Mouse (Mus musculus) MEL (cell line): ENCODE measurements around the gene Anapc11. TPM values are rescaled to one million over a fixed set of nuclear protein-coding genes. Genes with fewer than 3 reads are reported as not detected.

Source experiments
- DNase-seq: peaks from one replicate; pipeline ENCODE4 v3.0.0; 2011; ENCODE audit warnings: low read depth, low spot score
- H3K27ac ChIP-seq: 2 replicates; pipeline ENCODE4 v1.5.1; 2012; ENCODE audit warnings: low read depth, mild to moderate bottlenecking, control low read depth, low read length, moderate library complexity; ENCODE audit not compliant: control insufficient read depth
- H3K27me3 ChIP-seq, 2 experiments: fragments of 150-350 bp in 1 of 2; sonication (generic) in 1 of 2; 2 replicates each; pipeline ENCODE4 v1.6.1; 2012; ENCODE audit warnings: low read length in 2 of 2, mild to moderate bottlenecking in 2 of 2, improper control_type of control experiment in 1 of 2, moderate library complexity in 1 of 2; ENCODE audit not compliant: insufficient read depth in 2 of 2, control insufficient read depth in 1 of 2
- H3K36me3 ChIP-seq, 2 experiments: 2 replicates each; pipeline ENCODE4 v1.6.1; 2012 to 2014; ENCODE audit warnings: low read length in 2 of 2, improper control_type of control experiment in 1 of 2, inconsistent platforms in 1 of 2, mild to moderate bottlenecking in 1 of 2; ENCODE audit not compliant: insufficient read depth in 2 of 2, control insufficient read depth in 1 of 2
- H3K4me1 ChIP-seq, 2 experiments: fragments of 150-350 bp in 1 of 2; sonication (generic) in 1 of 2; 2 replicates each; pipeline ENCODE4 v1.6.1; 2012; ENCODE audit warnings: low read length in 2 of 2, improper control_type of control experiment in 1 of 2, mild to moderate bottlenecking in 1 of 2; ENCODE audit not compliant: insufficient read depth in 2 of 2, control insufficient read depth in 1 of 2
- H3K4me3 ChIP-seq, 2 experiments: fragments of 150-350 bp in 1 of 2; sonication (generic) in 1 of 2; 2 replicates each; pipeline ENCODE4 v1.5.1; 2012; ENCODE audit warnings: low read depth in 2 of 2, low read length in 2 of 2, mild to moderate bottlenecking in 2 of 2, moderate library complexity in 2 of 2, control low read depth in 1 of 2, improper control_type of control experiment in 1 of 2; ENCODE audit not compliant: control insufficient read depth in 1 of 2, insufficient read depth in 1 of 2
- H3K79me2 ChIP-seq: 2 replicates; pipeline ENCODE4 v1.6.1; 2012; ENCODE audit warnings: mild to moderate bottlenecking, low read length, moderate library complexity; ENCODE audit not compliant: control insufficient read depth, poor library complexity, insufficient read depth
- H3K9ac ChIP-seq: 2 replicates; pipeline ENCODE4 v1.6.1; 2012; ENCODE audit warnings: low read depth, mild to moderate bottlenecking, control low read depth, low read length, moderate library complexity; ENCODE audit not compliant: control insufficient read depth, poor library complexity, severe bottlenecking
- H3K9me3 ChIP-seq: fragments of 150-350 bp; sonication (generic); replicated peaks from 2 replicates; pipeline ENCODE4 v1.6.1; 2012; ENCODE audit warnings: mild to moderate bottlenecking, low read length, improper control_type of control experiment, moderate library complexity; ENCODE audit not compliant: insufficient read depth
- CHD1 ChIP-seq: IDR thresholded peaks from 2 replicates; pipeline ENCODE4 v1.6.1; 2012; ENCODE audit warnings: low read depth, mild to moderate bottlenecking, inconsistent platforms, low read length, improper control_type of control experiment
- E2F4 ChIP-seq: IDR thresholded peaks from 2 replicates; pipeline ENCODE4 v1.6.1; 2011; ENCODE audit warnings: low read depth, low read length, improper control_type of control experiment, borderline replicate concordance
- ELF1 ChIP-seq: IDR thresholded peaks from 2 replicates; pipeline ENCODE4 v1.6.1; 2014; ENCODE audit warnings: low read depth, mild to moderate bottlenecking, inconsistent platforms, low read length, improper control_type of control experiment, moderate library complexity
- ETS1 ChIP-seq: IDR thresholded peaks from 2 replicates; pipeline ENCODE4 v1.6.1; 2012; ENCODE audit warnings: low read depth, mild to moderate bottlenecking, inconsistent platforms, low read length, improper control_type of control experiment, moderate library complexity
- GATA1 ChIP-seq: IDR thresholded peaks from 2 replicates; pipeline ENCODE4 v1.6.1; 2011; ENCODE audit warnings: low read depth, low read length, improper control_type of control experiment
- JUND ChIP-seq: IDR thresholded peaks from 2 replicates; pipeline ENCODE4 v1.6.1; 2011; ENCODE audit warnings: low read depth, mild to moderate bottlenecking, improper control_type of control experiment, low read length
- KAT2A ChIP-seq: conservative IDR thresholded peaks from 2 replicates; pipeline ENCODE4 v1.6.1; 2012; ENCODE audit warnings: low read depth, low read length, improper control_type of control experiment, inconsistent platforms
- MAZ ChIP-seq: IDR thresholded peaks from 2 replicates; pipeline ENCODE4 v1.6.1; 2012; ENCODE audit warnings: low read depth, mild to moderate bottlenecking, inconsistent platforms, low read length, improper control_type of control experiment
- NELFE ChIP-seq: IDR thresholded peaks from 2 replicates; pipeline ENCODE4 v1.6.1; 2011; ENCODE audit warnings: low read depth, low read length, improper control_type of control experiment
- POLR2A ChIP-seq, 2 experiments: IDR thresholded peaks; 2 replicates each; pipeline ENCODE4 v1.6.1; 2011 to 2012; ENCODE audit warnings: low read length in 2 of 2, mild to moderate bottlenecking in 2 of 2, control low read depth in 1 of 2, improper control_type of control experiment in 1 of 2, low read depth in 1 of 2, moderate library complexity in 1 of 2; ENCODE audit not compliant: control insufficient read depth in 1 of 2, insufficient read depth in 1 of 2, poor library complexity in 1 of 2
- POLR2AphosphoS2 ChIP-seq: IDR thresholded peaks from 2 replicates; pipeline ENCODE4 v1.6.1; 2011; ENCODE audit warnings: low read length, improper control_type of control experiment
- SIN3A ChIP-seq: IDR thresholded peaks from 2 replicates; pipeline ENCODE4 v1.6.1; 2012; ENCODE audit warnings: low read length, improper control_type of control experiment, inconsistent platforms
- TCF12 ChIP-seq: IDR thresholded peaks from 2 replicates; pipeline ENCODE4 v1.6.1; 2014; ENCODE audit warnings: low read depth, mild to moderate bottlenecking, inconsistent platforms, low read length, improper control_type of control experiment, moderate library complexity
- USF1 ChIP-seq: IDR thresholded peaks from 2 replicates; pipeline ENCODE4 v1.6.1; 2014; ENCODE audit warnings: low read depth, mild to moderate bottlenecking, inconsistent platforms, low read length, improper control_type of control experiment, moderate library complexity
- ZKSCAN1 ChIP-seq: IDR thresholded peaks from 2 replicates; pipeline ENCODE4 v1.6.1; 2012; ENCODE audit warnings: low read depth, mild to moderate bottlenecking, inconsistent platforms, low read length, improper control_type of control experiment, moderate library complexity
- ZMIZ1 ChIP-seq: IDR thresholded peaks from 2 replicates; pipeline ENCODE4 v1.6.1; 2012; ENCODE audit warnings: low read depth, mild to moderate bottlenecking, inconsistent platforms, low read length, improper control_type of control experiment, moderate library complexity
- polyA plus RNA-seq, 2 experiments: library from polyadenylated mRNA; stranded (reverse) in 1 of 2; unstranded in 1 of 2; fragments of >175 nt in 1 of 2; fragments of >200 nt in 1 of 2; gene quantifications; 2 replicates each; pipeline versions ENCODE4 v1.2.1 to v1.2.4; 2012; ENCODE audit warnings: low replicate concordance in 2 of 2, low read depth in 1 of 2; ENCODE audit not compliant: insufficient read length in 2 of 2, insufficient read depth in 1 of 2, missing spikeins in 1 of 2
- total RNA-seq: library from RNA; depleted of rRNA; stranded (reverse); fragments of 300-350 nt; gene quantifications from 2 replicates; pipeline ENCODE4 v1.2.3, GENCODE M21; 2012

The Anapc11 gene
- total and polyA plus RNA-seq, 3 experiments = 120 to 130 TPM; not detected in 1

GRCm38 (mm10) chr11:120625152-120625775, 27.0 kb downstream of the Anapc11 start, which contains the start of gene Sirt7:
Gene Sirt7 (minus strand): TSS chr11:120625240.
- Histone ChIP-seq H3K36me3 (peaks cover 3 to 17% of the 10 kb centered on the region in 2 experiments), H3K79me2 (peaks cover 41% of the 10 kb centered on the region), H3K4me3 (peak within 1 kb of the TSS; percentile 82 to 93), H3K9me3 (no peaks in the 10 kb centered on the region), H3K4me1 (peaks cover 4 to 19% of the 10 kb centered on the region in 2 experiments), H3K27ac (peak within 1 kb of the TSS; percentile 54), H3K9ac (peak within 1 kb of the TSS; percentile 92), H3K27me3 (no peaks in the 10 kb centered on the region)
- no peak for DNase-seq
- no peak for TF ChIP-seq KAT2A
- 0 out of 2 replicates have a peak, but pooled peaks have one; percentile 45 for TF ChIP-seq CHD1
- peak in 1 of 2 experiments; percentile 15; a peak in 1 of 4 replicates for TF ChIP-seq POLR2A (IDR thresholded peaks at IDR 0.05; ENCODE audit: control insufficient read depth in 1 of 2, insufficient read depth in 1 of 2, low read depth in 1 of 2, low read length in 2 of 2, poor library complexity in 1 of 2)
- TF ChIP-seq POLR2AphosphoS2 = peak; percentile 62
- TF ChIP-seq ZMIZ1 = peak; percentile 37; the same call in 1 of the 2 replicates
- TF ChIP-seq TCF12 = no peak
- TF ChIP-seq MAZ = 0 out of 2 replicates have a peak, but pooled peaks have one; percentile 13

- Histone ChIP-seq H3K9ac (no peak overlapping the region), H3K9me3 (no peaks in the 10 kb centered on the region), H3K36me3 (peaks cover 3 to 31% of the 10 kb centered on the region in 2 experiments), H3K27ac (no peak overlapping the region), H3K27me3 (no peaks in the 10 kb centered on the region), H3K79me2 (peaks cover 58% of the 10 kb centered on the region), H3K4me3 (no peak overlapping the region), H3K4me1 (peaks cover 18 to 35% of the 10 kb centered on the region in 2 experiments)
- DNase-seq = no peak
- TF ChIP-seq ZKSCAN1 (no peak), POLR2A (IDR thresholded peaks at IDR 0.05; ENCODE audit: control insufficient read depth in 1 of 2, insufficient read depth in 1 of 2, low read depth in 1 of 2, low read length in 2 of 2, poor library complexity in 1 of 2) (peak in 1 of 2 experiments; percentile 40; a peak in 2 of 4 replicates)
Measured at GRCm38 (mm10) chr11:120626785-120627467, 28.7 kb downstream of the Anapc11 start.

- Histone ChIP-seq H3K9ac (no peak overlapping the region), H3K27ac (no peak overlapping the region), H3K9me3 (no peaks in the 10 kb centered on the region), H3K4me1 (peaks cover 19 to 40% of the 10 kb centered on the region in 2 experiments), H3K27me3 (no peaks in the 10 kb centered on the region)
- DNase-seq = no peak
- TF ChIP-seq MAZ (no peak), E2F4 (no peak), ELF1 (no peak), NELFE (no peak), GATA1 (no peak), ZMIZ1 (no peak), USF1 (no peak), JUND (no peak), ETS1 (no peak), SIN3A (no peak)
- TF ChIP-seq, all 39 proteins: peak for 0
- no peak overlapping the region for H3K4me3 ChIP-seq
- H3K36me3 ChIP-seq = peaks cover 3 to 35% of the 10 kb centered on the region in 2 experiments
- H3K79me2 ChIP-seq = peaks cover 65% of the 10 kb centered on the region
Measured at GRCm38 (mm10) chr11:120627468-120628300, 29.5 kb downstream of the Anapc11 start.
